Mouse (Mus musculus): Measurements from ENCODE around the gene Wls. TPM values are rescaled to one million over a fixed set of nuclear protein-coding genes. Genes with fewer than 3 reads are reported as not detected.

Gene Wls
- polyA plus RNA-seq (2016; fragmentation: Nextera tagmentation; extraction: Ambion mirVana): 118 and 122 TPM in 2 replicates

GRCm38 (mm10) chr3:159839481-159839880 lies at the start of gene Wls:
Gene Wls, plus strand, starts transcription at chr3:159839672.
- Histone ChIP-seq H3K27ac (replicated peaks) (peak within 1 kb of the TSS; percentile 91), H3K36me3 (replicated peaks) (no peaks in the 10 kb centered on the region), H3K4me1 (peaks cover 25% of the 10 kb centered on the region), H3K9me3 (no peaks in the 10 kb centered on the region), H3K4me3 (peak within 1 kb of the TSS; percentile 73), H3K27me3 (replicated peaks; ENCODE audit: low read depth, poor library complexity, severe bottlenecking) (peaks cover 24% of the 10 kb centered on the region)
- WGBS: under 1% methylated on average over 20 of the region's 21 CpGs
- DNase-seq (ENCODE audit: low spot score): peak; percentile 88

- Histone ChIP-seq H3K36me3 (replicated peaks) (no peaks in the 10 kb centered on the region), H3K27me3 (replicated peaks; ENCODE audit: low read depth, poor library complexity, severe bottlenecking) (no peaks in the 10 kb centered on the region), H3K27ac (replicated peaks) (no peak overlapping the region), H3K9me3 (no peaks in the 10 kb centered on the region), H3K4me3 (no peak overlapping the region), H3K4me1 (0 out of 2 replicates have a peak, but pooled peaks cover 3% of the 10 kb centered on the region)
- no peak for DNase-seq (ENCODE audit: low spot score)
- 30% methylated on average over 2 of the region's 2 CpGs for WGBS
Observed at GRCm38 (mm10) chr3:159789781-159790180, 49.7 kb upstream of the Wls start.

- Histone ChIP-seq H3K36me3 (replicated peaks) (no peaks in the 10 kb centered on the region), H3K9me3 (peaks cover 2% of the 10 kb centered on the region; the same call in 1 of the 2 replicates), H3K4me1 (no peaks in the 10 kb centered on the region), H3K4me3 (no peak overlapping the region), H3K27ac (replicated peaks) (no peak overlapping the region), H3K27me3 (replicated peaks; ENCODE audit: low read depth, poor library complexity, severe bottlenecking) (no peaks in the 10 kb centered on the region)
- no peak for DNase-seq (ENCODE audit: low spot score)
Observed at GRCm38 (mm10) chr3:159831535-159831934, 7.9 kb upstream of the Wls start.

- peak; percentile 84 for DNase-seq (ENCODE audit: low spot score)
- H3K27me3 ChIP-seq (replicated peaks; ENCODE audit: low read depth, poor library complexity, severe bottlenecking): peaks cover 24% of the 10 kb centered on the region
- no peaks in the 10 kb centered on the region for H3K36me3 ChIP-seq (replicated peaks)
- H3K27ac ChIP-seq (replicated peaks): peak overlapping the region; percentile 91
- WGBS: under 1% methylated on average over 27 of the region's 27 CpGs
- H3K4me1 ChIP-seq: peaks cover 25% of the 10 kb centered on the region
- no peaks in the 10 kb centered on the region for H3K9me3 ChIP-seq
- H3K4me3 ChIP-seq: peak overlapping the region; percentile 73
Observed at GRCm38 (mm10) chr3:159840002-159840816, 737 bp downstream of the Wls start.

- Histone ChIP-seq H3K27me3 (replicated peaks; ENCODE audit: low read depth, poor library complexity, severe bottlenecking) (peaks cover 24% of the 10 kb centered on the region), H3K36me3 (replicated peaks) (no peaks in the 10 kb centered on the region), H3K9me3 (no peaks in the 10 kb centered on the region), H3K4me3 (peak overlapping the region; percentile 73), H3K27ac (replicated peaks) (peak overlapping the region; percentile 91), H3K4me1 (peaks cover 25% of the 10 kb centered on the region)
- WGBS: under 1% methylated on average over 12 of the region's 12 CpGs
- DNase-seq (ENCODE audit: low spot score): peak; percentile 55
Observed at GRCm38 (mm10) chr3:159840817-159841390, 1.4 kb downstream of the Wls start.

- Histone ChIP-seq H3K9me3 (no peaks in the 10 kb centered on the region), H3K27me3 (replicated peaks; ENCODE audit: low read depth, poor library complexity, severe bottlenecking) (peaks cover 24% of the 10 kb centered on the region), H3K36me3 (replicated peaks) (no peaks in the 10 kb centered on the region), H3K4me1 (peaks cover 25% of the 10 kb centered on the region), H3K4me3 (peak overlapping the region; percentile 73), H3K27ac (replicated peaks) (peak overlapping the region; percentile 91)
- DNase-seq (ENCODE audit: low spot score): peak; percentile 14
- WGBS: 16% methylated on average over 3 of the region's 3 CpGs
Observed at GRCm38 (mm10) chr3:159841458-159841857, 2.0 kb downstream of the Wls start.

- WGBS: 84% methylated on average over 4 of the region's 4 CpGs
- no peaks in the 10 kb centered on the region for H3K9me3 ChIP-seq
- peaks cover 20% of the 10 kb centered on the region for H3K27me3 ChIP-seq (replicated peaks; ENCODE audit: low read depth, poor library complexity, severe bottlenecking)
- no peak overlapping the region for H3K4me3 ChIP-seq
- no peaks in the 10 kb centered on the region for H3K36me3 ChIP-seq (replicated peaks)
- no peak overlapping the region for H3K27ac ChIP-seq (replicated peaks)
- DNase-seq (ENCODE audit: low spot score): no peak
- peaks cover 35% of the 10 kb centered on the region for H3K4me1 ChIP-seq
Observed at GRCm38 (mm10) chr3:159843135-159843534, 3.7 kb downstream of the Wls start.

GRCm38 (mm10) chr3:159847410-159848016 lies 8.0 kb downstream of the Wls start:
- Histone ChIP-seq H3K4me1 (peaks cover 21% of the 10 kb centered on the region), H3K36me3 (replicated peaks) (no peaks in the 10 kb centered on the region), H3K27ac (replicated peaks) (no peak overlapping the region), H3K4me3 (no peak overlapping the region), H3K9me3 (no peaks in the 10 kb centered on the region), H3K27me3 (replicated peaks; ENCODE audit: low read depth, poor library complexity, severe bottlenecking) (peaks cover 1% of the 10 kb centered on the region; the same call in 1 of the 2 replicates)
- no peak for DNase-seq (ENCODE audit: low spot score)
- 51% methylated on average over 2 of the region's 2 CpGs for WGBS

- Histone ChIP-seq H3K36me3 (replicated peaks) (no peaks in the 10 kb centered on the region), H3K4me3 (no peak overlapping the region), H3K27me3 (replicated peaks; ENCODE audit: low read depth, poor library complexity, severe bottlenecking) (no peaks in the 10 kb centered on the region), H3K4me1 (peaks cover 19% of the 10 kb centered on the region), H3K27ac (replicated peaks) (no peak overlapping the region), H3K9me3 (no peaks in the 10 kb centered on the region)
- DNase-seq (ENCODE audit: low spot score): no peak
Observed at GRCm38 (mm10) chr3:159848156-159848555, 8.7 kb downstream of the Wls start.

GRCm38 (mm10) chr3:159851476-159851875 lies 12.0 kb downstream of the Wls start:
- WGBS: 41% methylated on average over 2 of the region's 2 CpGs
- Histone ChIP-seq H3K4me1 (peaks cover 18% of the 10 kb centered on the region), H3K9me3 (no peaks in the 10 kb centered on the region), H3K4me3 (no peak overlapping the region), H3K27me3 (replicated peaks; ENCODE audit: low read depth, poor library complexity, severe bottlenecking) (peaks cover 3% of the 10 kb centered on the region; the same call in 1 of the 2 replicates), H3K27ac (replicated peaks) (no peak overlapping the region), H3K36me3 (replicated peaks) (no peaks in the 10 kb centered on the region)
- no peak for DNase-seq (ENCODE audit: low spot score)

GRCm38 (mm10) chr3:159851980-159852379 lies 12.5 kb downstream of the Wls start:
- Histone ChIP-seq H3K4me1 (peaks cover 15% of the 10 kb centered on the region), H3K4me3 (no peak overlapping the region), H3K9me3 (no peaks in the 10 kb centered on the region), H3K27me3 (replicated peaks; ENCODE audit: low read depth, poor library complexity, severe bottlenecking) (peaks cover 3% of the 10 kb centered on the region; the same call in 1 of the 2 replicates), H3K27ac (replicated peaks) (no peak overlapping the region), H3K36me3 (replicated peaks) (no peaks in the 10 kb centered on the region)
- 50% methylated on average over 2 of the region's 2 CpGs for WGBS
- DNase-seq (ENCODE audit: low spot score): peak; percentile 12

- no peaks in the 10 kb centered on the region; the same call in 1 of the 2 replicates for H3K4me1 ChIP-seq
- H3K9me3 ChIP-seq: no peaks in the 10 kb centered on the region
- WGBS: 55% methylated on average over 1 of the region's 1 CpGs
- no peak overlapping the region for H3K27ac ChIP-seq (replicated peaks)
- no peak overlapping the region for H3K4me3 ChIP-seq
- no peak for DNase-seq (ENCODE audit: low spot score)
- peaks cover 15% of the 10 kb centered on the region for H3K36me3 ChIP-seq (replicated peaks)
- H3K27me3 ChIP-seq (replicated peaks; ENCODE audit: low read depth, poor library complexity, severe bottlenecking): peaks cover 3% of the 10 kb centered on the region; the same call in 1 of the 2 replicates
Observed at GRCm38 (mm10) chr3:159857112-159857511, 17.6 kb downstream of the Wls start.
